Mouse (Mus musculus) urinary bladder, postnatal 14 days (tissue): ENCODE results near the gene Ube2l6.

ENCODE experiments used
- DNase-seq: peaks from one replicate; pipeline ENCODE4 v3.0.0; 2021; ENCODE audit warnings: low spot score

Ube2l6 gene

GRCm38 (mm10) chr2:84798493-84798921 lies at the start of gene Ube2l6:
TSS of gene Ube2l6 (plus strand) at chr2:84798828.
- peak; percentile 74 for DNase-seq

GRCm38 (mm10) chr2:84750115-84750514 lies 48.5 kb upstream of the Ube2l6 start:
- no peak for DNase-seq

GRCm38 (mm10) chr2:84756245-84756644 lies 42.4 kb upstream of the Ube2l6 start:
- no peak for DNase-seq

GRCm38 (mm10) chr2:84757026-84757682 lies 41.5 kb upstream of the Ube2l6 start:
- no peak for DNase-seq

- peak; percentile 40 for DNase-seq
These were observed 40.0 kb upstream of the Ube2l6 start for GRCm38 (mm10) chr2:84758542-84759127.

GRCm38 (mm10) chr2:84760777-84761176 lies 37.9 kb upstream of the Ube2l6 start:
- DNase-seq, result no peak

- no peak for DNase-seq
These were observed 37.3 kb upstream of the Ube2l6 start for GRCm38 (mm10) chr2:84761309-84761708.

- DNase-seq, result no peak
These were observed 36.8 kb upstream of the Ube2l6 start for GRCm38 (mm10) chr2:84761840-84762239.

GRCm38 (mm10) chr2:84762295-84762694 lies 36.3 kb upstream of the Ube2l6 start:
- no peak for DNase-seq

- DNase-seq, result no peak
These were observed 35.8 kb upstream of the Ube2l6 start for GRCm38 (mm10) chr2:84762818-84763217.

GRCm38 (mm10) chr2:84770501-84770900 lies 28.1 kb upstream of the Ube2l6 start:
- DNase-seq, result peak; percentile 16

- no peak for DNase-seq
These were observed 26.2 kb upstream of the Ube2l6 start for GRCm38 (mm10) chr2:84772454-84772853.

- no peak for DNase-seq
These were observed 25.4 kb upstream of the Ube2l6 start for GRCm38 (mm10) chr2:84773195-84773594.

- DNase-seq, result peak; percentile 82
These were observed 23.9 kb upstream of the Ube2l6 start for GRCm38 (mm10) chr2:84774751-84775150.

GRCm38 (mm10) chr2:84775241-84775640 lies 23.4 kb upstream of the Ube2l6 start, which contains the start of gene Serping1:
TSS of gene Serping1 (minus strand) at chr2:84775444.
- no peak for DNase-seq

- DNase-seq, result peak; percentile 53
These were observed 23.0 kb upstream of the Ube2l6 start for GRCm38 (mm10) chr2:84775665-84776064.

- DNase-seq, result no peak
These were observed 20.9 kb upstream of the Ube2l6 start for GRCm38 (mm10) chr2:84777706-84778105.

- DNase-seq, result no peak
These were observed 19.4 kb upstream of the Ube2l6 start for GRCm38 (mm10) chr2:84779210-84779609.

- no peak for DNase-seq
These were observed 15.3 kb upstream of the Ube2l6 start for GRCm38 (mm10) chr2:84783315-84783714.

- peak; percentile 38 for DNase-seq
These were observed 14.6 kb upstream of the Ube2l6 start for GRCm38 (mm10) chr2:84783840-84784566.

- no peak for DNase-seq
These were observed 10.3 kb upstream of the Ube2l6 start for GRCm38 (mm10) chr2:84788316-84788715.

GRCm38 (mm10) chr2:84790418-84790817 lies 8.2 kb upstream of the Ube2l6 start:
- DNase-seq, result no peak

- DNase-seq, result no peak
These were observed 6.1 kb upstream of the Ube2l6 start for GRCm38 (mm10) chr2:84792516-84792915.
